In the genomic region with DNA sequence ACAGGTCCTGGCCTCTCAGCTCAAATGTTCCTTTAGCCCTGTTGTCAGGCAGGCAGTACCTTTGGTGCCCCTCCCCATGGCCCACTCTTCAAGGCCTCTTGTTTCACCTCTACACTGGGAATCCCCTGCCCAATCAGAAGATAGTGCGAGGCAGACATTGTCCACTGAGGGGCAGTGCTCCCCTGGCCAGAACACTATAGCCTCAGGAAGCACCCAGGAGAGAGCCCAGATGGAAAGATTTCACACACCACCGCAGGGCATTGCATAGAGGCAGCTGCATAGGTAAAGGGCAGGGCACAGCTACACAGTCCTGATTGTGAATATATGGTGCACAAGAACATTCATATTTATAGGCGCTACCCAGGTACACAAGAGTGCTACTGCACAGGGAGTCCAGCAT, we compare ENCODE assay signal across 9 mouse cellular contexts. TPM values are rescaled to one million over a fixed set of nuclear protein-coding genes. Genes with fewer than 3 reads are reported as not detected.
DNase-seq lines count a peak whose midpoint lies in the region; ATAC-seq lines count a peak whose summit lies in the region.
"Had no signal": no experiment of that assay in that cellular context is flagged by ENCODE, and none has a peak within 500 bp of the region (broad histone marks: within the 10 kb centered on the region; RNA-seq: fewer than 3 reads in every experiment).

No protein-coding gene starts in this region.

- H3K4me1 ChIP-seq in intestine, embryonic 14.5 days (replicated peaks; ENCODE audit: control insufficient read depth, insufficient read depth, low read length), result no peaks in the 10 kb centered on the region
- no peaks in the 10 kb centered on the region for H3K4me1 ChIP-seq in lung, embryonic 16.5 days (replicated peaks; ENCODE audit: control insufficient read depth, insufficient read depth, low read length)
- H3K4me1 ChIP-seq: limb, embryonic 15.5 days had no signal

- ATAC-seq in frontal cortex, adult (ENCODE audit: low TSS enrichment), result peak; percentile 80
- peak; percentile 78 for ATAC-seq in intestine, embryonic 14.5 days (replicated peaks; ENCODE audit: low FRiP score, low TSS enrichment, low read depth)
- ATAC-seq in lung, embryonic 16.5 days (ENCODE audit: low read depth), result peak; percentile 87
- no peak for ATAC-seq in erythroid progenitor cell, adult 5-6 weeks (replicated peaks; ENCODE audit: low FRiP score, poor library complexity, severe bottlenecking)

- H3K4me2 ChIP-seq in intestine, embryonic 14.5 days (ENCODE audit: low read length), result no peak overlapping the region
- H3K4me2 ChIP-seq in lung, embryonic 16.5 days (ENCODE audit: low read depth, low read length), result no peak overlapping the region
- H3K4me2 ChIP-seq: limb, embryonic 15.5 days had no signal

- no peak overlapping the region for H3K4me3 ChIP-seq in intestine, embryonic 14.5 days (ENCODE audit: low read depth, low read length)
- H3K4me3 ChIP-seq in lung, embryonic 16.5 days (ENCODE audit: low read length), result no peak overlapping the region
- H3K4me3 ChIP-seq: limb, embryonic 15.5 days had no signal

- no peaks in the 10 kb centered on the region for H3K36me3 ChIP-seq in intestine, embryonic 14.5 days (ENCODE audit: control insufficient read depth, insufficient read depth, low read length)
- no peaks in the 10 kb centered on the region for H3K36me3 ChIP-seq in lung, embryonic 16.5 days (ENCODE audit: control insufficient read depth, insufficient read depth, low read length)
- H3K36me3 ChIP-seq: limb, embryonic 15.5 days had no signal

- DNase-seq in ovary, postnatal 36 days (ENCODE audit: low spot score), result peak; percentile 38
- no peak for DNase-seq in ovary, adult 18-20 months (ENCODE audit: low spot score)
- DNase-seq in cerebellum, adult 9-11 months, result peak; percentile 76
- peak; percentile 66 for DNase-seq in intestine, embryonic 14.5 days (ENCODE audit: low spot score)
- peak; percentile 72 for DNase-seq in retina, postnatal 7 days (ENCODE audit: low read depth, low spot score)

- H3K27ac ChIP-seq in intestine, embryonic 14.5 days (ENCODE audit: low read depth), result no peak overlapping the region
- no peak overlapping the region for H3K27ac ChIP-seq in lung, embryonic 16.5 days (ENCODE audit: low read length)
- H3K27ac ChIP-seq: limb, embryonic 15.5 days had no signal

- WGBS in intestine, embryonic 14.5 days, result 21% methylated on average over 3 of the region's 3 CpGs
- WGBS in lung, embryonic 16.5 days, result 21% methylated on average over 3 of the region's 3 CpGs

- 0 out of 2 replicates have a peak, but pooled peaks cover 5% of the 10 kb centered on the region for H3K27me3 ChIP-seq in intestine, embryonic 14.5 days (replicated peaks; ENCODE audit: control insufficient read depth, insufficient read depth, low read length)
- no peaks in the 10 kb centered on the region for H3K27me3 ChIP-seq in lung, embryonic 16.5 days (ENCODE audit: control insufficient read depth, insufficient read depth, low read depth, low read length)

- no peak overlapping the region for H3K9ac ChIP-seq in intestine, embryonic 14.5 days (ENCODE audit: low read length)
- H3K9ac ChIP-seq in lung, embryonic 16.5 days (ENCODE audit: low read length), result no peak overlapping the region
- H3K9ac ChIP-seq: limb, embryonic 15.5 days had no signal

- H3K9me3 ChIP-seq in intestine, embryonic 14.5 days (ENCODE audit: control insufficient read depth, low read length), result no peaks in the 10 kb centered on the region
- no peaks in the 10 kb centered on the region for H3K9me3 ChIP-seq in lung, embryonic 16.5 days (ENCODE audit: control insufficient read depth, low read length)
- H3K9me3 ChIP-seq: limb, embryonic 15.5 days had no signal

RNA-seq across cellular contexts. Expression of gene Vipr2, which starts 6.5 kb away (rescaled TPM):
- polyA plus RNA-seq in intestine, embryonic 14.5 days (2014; fragmentation: Nextera tagmentation; extraction: Ambion mirVana), result 4.7 and 5.3 TPM in 2 replicates
- 2.8 and 2.9 TPM in 2 replicates for polyA plus RNA-seq in lung, embryonic 16.5 days (2015; fragmentation: Nextera tagmentation; extraction: Ambion mirVana)
- total RNA-seq in erythroid progenitor cell, adult 5-6 weeks (2015; ENCODE audit: low replicate concordance), result not detected in 2 replicates
- total RNA-seq in erythroid progenitor cell, adult 5-6 weeks (2017; ENCODE audit: low replicate concordance), result not detected in 2 replicates

RNA-seq across cellular contexts. Expression of gene Zfp386, which starts 23.5 kb away (rescaled TPM):
- 42.7 and 44.2 TPM in 2 replicates for polyA plus RNA-seq in intestine, embryonic 14.5 days (2014; fragmentation: Nextera tagmentation; extraction: Ambion mirVana)
- polyA plus RNA-seq in lung, embryonic 16.5 days (2015; fragmentation: Nextera tagmentation; extraction: Ambion mirVana), result 42.6 and 42.8 TPM in 2 replicates
- total RNA-seq in erythroid progenitor cell, adult 5-6 weeks (2015; ENCODE audit: low replicate concordance), result 6.7 and 9.0 TPM in 2 replicates
- total RNA-seq in erythroid progenitor cell, adult 5-6 weeks (2017; ENCODE audit: low replicate concordance), result 0.61 and 3.7 TPM in 2 replicates
